Mouse (Mus musculus) frontal cortex, adult (tissue): ENCODE measurements at regions not wholly inside any gene's neighbourhood (a gene's known extent, or its start where the extent isn't known, plus 50 kb on each side); places are given as distances from the start of the nearest gene placed in this dataset.

Source experiments
- ATAC-seq: cut with Nextera tagmentation; 2 replicates; pipeline ENCODE4 v1.9.2; 2017; ENCODE audit warnings: mild to moderate bottlenecking, moderate library complexity, mixed read lengths; ENCODE audit not compliant: low TSS enrichment

DNA sequence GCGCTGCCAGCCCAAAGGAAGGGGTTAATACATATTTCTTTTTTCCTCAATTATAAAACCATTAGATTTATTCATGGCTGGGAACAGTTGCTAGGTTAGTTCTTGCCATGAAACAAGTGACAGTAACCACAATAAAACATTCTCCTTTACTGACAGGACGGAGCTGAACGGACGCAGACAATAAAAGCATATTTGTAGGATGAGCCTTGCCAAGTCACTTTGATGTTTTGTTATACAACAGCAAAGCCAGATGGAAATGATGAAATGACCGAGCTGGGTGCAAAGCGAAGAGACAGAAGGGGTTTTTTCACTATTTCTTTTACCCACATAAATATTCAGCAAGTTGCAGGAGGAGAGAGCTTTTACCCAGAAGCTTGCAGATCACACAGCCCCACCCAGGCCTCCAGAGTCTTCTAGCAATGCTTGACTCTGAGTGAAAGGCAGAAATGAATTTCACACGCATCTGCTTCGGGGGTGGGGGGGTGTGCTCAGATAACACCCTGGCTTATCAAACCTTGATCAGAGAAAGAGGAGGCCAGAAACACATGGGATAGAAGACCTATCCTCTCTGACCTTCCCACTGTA lies 395.3 kb downstream of the Mtx2 start:
- peak; percentile 59 for ATAC-seq

DNA sequence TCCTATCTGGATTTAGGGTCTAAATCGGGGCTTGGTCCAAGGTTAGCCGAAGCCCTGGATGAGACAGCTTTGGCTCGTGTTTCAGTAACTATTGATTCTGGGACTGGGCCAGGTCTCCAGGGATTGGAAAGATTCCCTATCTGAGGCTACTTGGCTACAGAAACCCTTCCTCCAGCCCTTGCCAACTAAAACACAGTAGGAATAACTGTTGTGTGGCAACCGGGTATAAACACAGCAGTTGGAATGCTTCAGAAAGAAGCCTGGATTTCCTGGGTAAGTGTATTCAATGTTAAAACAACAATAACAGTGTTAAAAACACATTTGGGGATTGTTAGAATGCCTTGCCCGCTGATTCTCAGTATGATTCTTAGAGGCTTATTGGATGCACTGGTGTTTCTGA lies 398.8 kb downstream of the Mtx2 start:
- no peak for ATAC-seq

DNA sequence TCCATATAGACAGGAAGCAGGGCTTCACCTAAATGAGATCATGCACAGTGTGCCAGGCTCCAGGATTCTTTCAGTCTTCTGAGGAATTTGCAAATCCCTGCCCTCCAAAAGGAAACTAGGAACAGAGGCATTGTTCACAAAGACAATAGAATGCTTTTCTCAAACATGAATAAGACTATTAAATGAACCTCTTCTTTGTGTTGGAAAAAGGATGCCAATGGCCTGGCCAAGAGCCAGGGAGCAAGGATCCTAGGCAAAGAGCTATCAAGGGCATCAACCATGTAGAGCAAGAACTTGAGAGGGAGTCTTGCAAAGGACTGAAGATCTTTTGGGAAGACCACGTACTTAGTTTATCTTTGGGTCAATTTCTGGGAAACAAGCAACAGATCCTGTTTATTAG lies 415.4 kb downstream of the Mtx2 start:
- ATAC-seq = no peak

DNA sequence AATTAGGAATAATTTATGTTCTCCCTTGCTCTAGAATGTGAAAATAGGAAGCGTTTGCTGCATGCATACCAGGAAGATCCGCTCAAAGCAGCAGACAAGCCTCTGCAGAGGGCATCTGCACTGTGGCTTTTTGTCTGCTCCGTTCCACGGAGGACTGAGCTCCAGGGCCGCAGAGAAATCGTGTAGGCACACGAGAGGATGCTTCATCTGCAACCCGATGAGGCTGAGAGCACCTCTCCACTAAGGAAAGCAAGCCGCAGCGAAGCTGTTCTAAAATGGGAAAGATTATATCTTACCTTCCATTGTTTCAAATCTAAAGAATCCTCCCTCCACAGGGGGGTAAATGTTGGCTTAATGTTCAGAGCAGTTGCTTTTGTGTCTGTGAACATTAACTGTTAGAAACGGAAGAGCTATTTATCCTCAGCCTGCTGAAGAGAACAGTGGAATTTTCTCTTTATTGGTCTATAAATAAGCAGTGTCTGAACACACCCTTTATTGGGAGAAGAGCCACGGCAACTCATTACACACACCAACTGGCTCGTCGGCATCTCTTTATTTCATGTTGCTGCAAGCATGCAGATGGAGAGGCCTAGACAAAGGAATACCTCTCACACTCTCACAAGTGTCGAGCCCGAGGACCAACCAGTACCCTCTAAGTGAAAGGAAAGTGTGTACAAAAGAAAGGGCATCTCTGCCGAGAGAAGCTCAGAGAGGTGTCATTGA lies 414.6 kb upstream of the Hnrnpa3 start:
- ATAC-seq = peak; percentile 68

DNA sequence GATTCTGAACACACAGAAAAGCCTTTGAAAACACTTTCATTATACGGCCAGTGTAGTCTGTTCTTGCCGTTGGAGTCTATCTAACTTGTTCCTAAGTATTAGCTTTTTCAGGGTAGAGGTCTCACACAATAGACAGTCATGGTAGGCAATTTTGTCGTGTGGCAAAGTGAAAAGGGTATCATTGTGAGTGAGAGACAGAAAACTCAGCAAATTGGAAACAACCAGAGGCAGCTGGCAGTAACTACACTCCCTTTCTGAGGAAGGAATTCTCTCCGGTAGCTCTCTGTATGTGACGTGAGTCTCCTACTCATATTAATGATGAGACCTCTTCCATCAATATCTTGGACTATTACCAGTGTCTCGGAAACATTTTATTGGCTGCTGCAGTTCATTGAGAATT lies 413.8 kb upstream of the Hnrnpa3 start:
- ATAC-seq = no peak

DNA sequence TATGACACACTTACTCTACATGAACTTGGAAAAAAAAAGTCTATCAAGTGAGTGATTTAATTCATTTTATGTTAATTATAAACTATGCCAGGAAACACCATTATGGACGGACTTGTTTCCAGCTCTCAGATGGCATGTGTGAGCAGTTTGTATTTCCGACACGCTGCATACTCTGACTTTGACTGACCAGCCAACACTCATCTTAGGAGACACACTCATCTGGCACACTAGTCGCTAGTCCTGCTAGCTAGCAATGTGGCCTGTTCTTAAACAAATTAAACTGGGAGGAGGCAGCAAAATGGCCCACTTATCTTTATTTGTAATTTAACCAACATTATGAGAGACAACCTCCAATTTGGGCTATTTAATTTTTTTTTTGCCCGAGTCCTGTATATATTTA lies 413.4 kb upstream of the Hnrnpa3 start:
- no peak for ATAC-seq

DNA sequence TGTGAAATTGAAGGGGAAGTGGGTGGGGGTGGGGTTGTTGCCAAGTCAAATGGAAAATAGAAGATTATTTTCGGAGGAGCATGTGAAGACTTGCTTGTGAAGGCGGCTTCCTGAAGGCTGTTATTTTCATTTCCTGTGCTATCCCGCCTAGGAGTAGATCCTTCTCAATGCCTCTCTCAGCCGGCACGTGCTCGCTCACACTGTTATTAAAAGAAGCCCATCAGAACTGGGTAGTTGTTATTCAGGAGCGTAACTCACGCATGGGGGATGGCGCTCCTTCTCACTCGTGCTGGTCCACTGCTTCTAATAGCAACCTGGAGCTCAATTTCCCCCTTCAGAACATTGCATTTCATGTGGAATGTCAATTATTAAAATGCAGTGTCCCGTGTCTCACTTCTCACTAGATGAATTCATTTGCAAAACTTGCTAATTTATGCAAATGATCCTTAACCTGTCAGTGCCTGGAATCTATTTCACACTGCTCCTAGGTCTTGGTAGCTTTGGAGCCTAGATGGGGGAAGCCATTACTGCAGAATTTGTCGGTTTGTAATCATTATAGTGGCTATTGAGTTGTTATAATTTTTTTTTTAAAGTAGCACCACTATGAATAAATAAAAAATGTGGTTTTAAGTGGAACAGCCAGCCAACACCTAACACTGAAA lies 412.8 kb upstream of the Hnrnpa3 start:
- peak; percentile 32; the same call in 1 of the 2 replicates for ATAC-seq

DNA sequence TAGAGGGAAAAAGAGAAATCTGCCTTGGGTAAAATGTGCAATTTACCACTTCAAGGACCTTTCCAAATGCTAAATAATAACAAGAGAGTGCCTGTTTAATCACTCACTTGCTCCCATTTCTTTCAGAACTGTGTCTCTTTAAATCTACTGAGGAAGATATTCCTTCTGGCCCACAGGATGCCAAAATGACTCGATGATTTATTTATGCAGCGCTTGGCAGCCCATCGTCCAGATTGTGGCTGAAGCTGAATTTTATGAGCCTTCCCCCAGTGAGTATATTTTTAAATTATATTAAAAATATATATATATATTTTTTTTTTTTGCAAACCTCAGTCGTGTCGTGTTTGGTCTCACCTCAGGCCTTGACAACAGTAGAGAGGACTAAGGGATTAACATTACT lies 410.8 kb upstream of the Hnrnpa3 start:
- ATAC-seq = no peak

DNA sequence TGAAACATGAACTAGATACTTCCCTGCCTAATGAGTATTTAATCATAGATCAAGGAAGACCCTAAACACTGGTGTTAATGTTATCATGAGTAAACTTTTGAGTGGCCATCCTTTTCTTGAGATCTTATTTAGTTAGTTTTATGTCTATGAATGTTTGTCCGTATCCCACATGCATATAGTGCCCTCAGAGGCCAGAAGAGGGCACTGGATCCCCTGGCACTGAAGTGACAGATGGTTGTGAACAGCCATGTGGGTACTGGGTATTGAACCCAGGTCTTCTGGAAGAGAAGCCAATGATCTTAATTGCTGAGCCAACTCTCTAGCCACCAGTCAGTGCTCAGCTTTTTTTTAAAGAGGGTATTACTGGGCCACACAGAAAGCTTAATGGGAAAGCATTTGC lies 408.6 kb upstream of the Hnrnpa3 start:
- no peak for ATAC-seq

DNA sequence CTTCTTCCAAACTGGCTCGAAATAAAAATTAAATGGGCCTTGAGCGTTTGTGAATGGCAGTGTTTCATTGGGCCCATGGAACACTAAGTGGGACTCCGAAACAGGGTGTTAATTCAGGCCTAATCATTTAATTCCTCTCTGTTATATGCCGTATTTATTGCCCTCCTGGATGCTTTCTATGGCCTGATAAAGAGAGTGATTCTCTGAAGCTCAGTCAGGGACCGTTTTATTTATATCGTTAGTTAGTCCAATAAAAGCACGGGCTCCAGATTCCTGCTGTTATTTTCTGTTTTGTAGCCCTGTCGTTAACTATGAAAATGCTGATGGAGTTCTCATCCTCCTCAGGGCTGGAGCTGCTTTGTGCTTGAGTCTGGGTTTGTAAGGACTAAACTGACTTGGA lies 406.2 kb upstream of the Hnrnpa3 start:
- no peak for ATAC-seq

DNA sequence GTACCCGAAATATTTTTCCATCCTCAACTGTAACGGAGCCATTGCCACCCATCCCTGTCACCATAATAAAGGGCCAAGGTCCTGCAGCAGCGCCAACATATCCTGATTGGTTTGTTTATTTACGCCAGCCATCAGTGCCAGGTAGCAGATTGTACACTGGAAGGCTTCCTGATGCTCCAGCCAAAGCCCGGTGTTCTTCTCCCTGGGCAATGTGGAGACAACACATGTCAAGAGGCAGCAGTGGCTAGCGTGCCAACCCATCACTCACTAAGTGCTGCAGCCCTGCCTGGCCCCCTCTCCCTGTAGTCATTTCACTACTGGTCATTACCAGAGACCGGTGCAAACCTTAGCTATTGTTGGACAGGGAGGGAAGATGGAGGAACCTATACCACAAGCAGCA lies 393.8 kb upstream of the Hnrnpa3 start:
- ATAC-seq = no peak

DNA sequence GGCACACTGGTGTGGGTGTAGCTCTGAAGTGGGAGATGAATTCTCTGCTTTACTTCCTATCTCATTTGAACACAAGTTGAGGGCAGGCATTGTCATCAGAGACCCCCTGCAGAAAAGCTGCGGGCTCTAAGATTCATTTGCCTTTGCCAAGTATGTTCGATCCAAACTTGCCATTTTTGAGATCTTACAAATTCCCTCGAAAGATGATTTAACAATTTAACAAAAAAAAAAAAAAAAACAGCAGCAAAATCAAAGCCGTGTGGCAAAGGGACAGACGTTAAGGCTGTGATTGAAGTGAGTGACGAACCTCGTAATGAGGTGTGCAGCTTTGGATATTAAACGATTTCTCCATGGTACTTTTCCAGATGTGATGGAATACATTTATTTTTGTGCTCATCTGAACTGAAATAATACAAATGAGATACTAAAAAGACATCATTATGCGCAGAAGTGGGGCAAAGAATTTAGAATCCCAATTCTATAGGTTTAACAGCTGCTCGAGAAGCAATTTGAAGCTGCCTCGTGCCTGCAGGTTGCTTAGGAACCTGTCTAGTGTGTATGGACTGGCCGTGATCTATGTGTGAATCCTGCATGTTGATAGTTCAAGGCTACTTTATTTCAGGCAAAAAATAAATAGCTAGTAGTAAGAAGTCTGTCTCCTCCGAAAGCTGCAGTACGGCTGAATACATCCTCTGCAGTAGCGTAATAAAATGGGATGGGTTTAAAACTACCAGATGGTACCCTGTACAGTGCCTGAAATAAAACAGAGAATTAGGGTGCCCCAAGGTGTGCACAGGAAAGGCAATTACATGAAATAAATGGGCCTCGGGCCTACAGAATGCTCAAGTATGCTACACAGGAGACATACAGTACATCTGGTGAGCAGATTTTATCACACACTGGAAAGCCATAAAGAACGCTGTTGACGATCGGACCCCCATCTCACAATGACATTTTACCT lies 393.0 kb upstream of the Hnrnpa3 start:
- ATAC-seq = no peak

DNA sequence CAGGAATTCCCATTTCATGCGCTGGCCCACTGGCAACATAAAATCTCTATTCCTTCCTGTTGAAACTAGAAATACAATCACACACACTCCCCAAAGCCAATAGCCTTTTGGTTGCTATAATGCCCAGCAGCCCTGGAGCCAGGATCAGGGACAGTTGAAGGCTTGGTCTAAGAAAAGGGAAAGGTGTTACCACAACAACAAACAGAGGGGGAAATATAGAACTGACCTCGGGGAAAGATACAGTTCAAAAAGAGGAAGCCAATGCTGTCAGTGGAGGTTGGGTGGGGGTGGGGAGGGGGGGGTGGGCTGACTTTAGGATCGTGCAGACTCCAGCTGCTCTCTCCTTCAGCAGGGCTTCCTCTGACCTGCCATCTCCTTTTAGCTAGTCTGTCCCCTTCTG lies 391.1 kb upstream of the Hnrnpa3 start:
- ATAC-seq = no peak

DNA sequence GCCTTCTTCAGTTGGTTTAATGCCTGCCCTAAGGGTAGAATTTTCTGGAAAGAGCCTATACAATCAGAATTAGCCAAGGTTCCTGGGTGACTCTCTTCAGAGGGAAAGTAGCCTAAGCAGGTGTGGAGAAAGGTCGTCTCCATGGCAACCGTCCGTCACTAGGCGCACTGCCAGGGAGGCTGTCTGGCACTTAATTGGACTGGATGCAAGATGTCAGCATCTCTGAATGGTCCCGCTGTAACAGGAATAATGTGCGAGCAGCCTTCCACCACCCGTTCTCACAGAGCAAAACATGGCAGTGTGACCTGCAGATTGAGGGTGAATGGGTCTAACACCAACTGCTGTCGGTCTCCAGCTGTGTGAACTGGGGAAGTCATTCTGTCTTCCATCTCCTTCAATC lies 389.6 kb upstream of the Hnrnpa3 start:
- no peak for ATAC-seq

DNA sequence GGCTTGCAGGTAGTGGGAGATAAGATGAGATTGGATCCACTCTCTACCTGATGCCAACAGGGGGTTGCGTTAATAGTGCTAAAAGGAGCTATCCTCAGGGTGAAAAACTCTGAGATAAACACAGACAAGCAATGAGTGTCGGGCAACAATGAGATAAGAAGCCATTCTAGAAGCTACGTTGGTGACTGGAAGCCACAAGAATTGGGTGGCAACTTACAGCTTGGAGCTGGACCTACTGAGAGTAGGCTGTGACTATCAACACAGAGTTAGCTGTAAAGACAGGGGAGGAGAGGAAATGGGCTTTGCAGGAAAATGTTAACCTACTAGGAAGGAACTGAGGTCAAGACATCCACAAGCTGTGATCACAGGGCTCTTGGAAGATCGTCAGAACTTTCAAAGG lies 388.9 kb upstream of the Hnrnpa3 start:
- ATAC-seq = no peak

DNA sequence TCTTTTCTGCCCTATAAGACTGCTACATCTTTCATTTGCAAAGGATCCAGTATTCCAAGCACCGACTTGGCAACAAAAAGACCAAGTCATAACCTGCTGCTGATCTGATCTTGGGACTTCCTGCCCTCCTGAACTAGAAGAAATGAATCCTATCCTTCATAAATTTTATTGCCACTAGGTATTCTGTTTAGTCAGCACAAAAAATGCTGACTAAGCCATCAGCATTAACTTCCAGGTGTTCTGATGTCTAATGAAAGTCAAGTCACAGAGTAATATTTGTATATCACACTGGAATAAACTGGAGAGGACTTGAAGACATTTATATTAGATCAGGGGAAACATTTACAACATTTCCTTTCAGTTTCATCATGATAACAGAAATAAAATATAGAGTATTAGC lies 371.2 kb upstream of the Hnrnpa3 start:
- no peak for ATAC-seq

DNA sequence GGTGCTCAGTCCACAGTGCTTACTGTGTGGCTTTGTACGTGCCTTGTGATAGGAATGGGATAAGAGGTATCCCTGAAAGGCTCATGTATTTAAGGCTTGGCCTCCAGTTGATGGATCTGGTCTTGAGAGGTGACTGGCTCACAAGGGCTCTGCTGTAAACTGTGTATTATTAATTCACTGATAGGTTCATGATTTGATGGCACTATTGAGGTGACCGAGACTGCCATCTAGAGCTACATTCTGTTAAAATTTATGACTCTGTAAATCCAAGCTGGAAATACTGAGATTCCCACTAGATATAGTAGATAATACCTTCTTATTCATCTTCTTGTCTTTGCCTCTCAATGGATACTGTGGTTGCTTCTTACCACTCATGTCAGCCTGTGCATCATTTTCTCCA lies 367.4 kb upstream of the Hnrnpa3 start:
- no peak for ATAC-seq

DNA sequence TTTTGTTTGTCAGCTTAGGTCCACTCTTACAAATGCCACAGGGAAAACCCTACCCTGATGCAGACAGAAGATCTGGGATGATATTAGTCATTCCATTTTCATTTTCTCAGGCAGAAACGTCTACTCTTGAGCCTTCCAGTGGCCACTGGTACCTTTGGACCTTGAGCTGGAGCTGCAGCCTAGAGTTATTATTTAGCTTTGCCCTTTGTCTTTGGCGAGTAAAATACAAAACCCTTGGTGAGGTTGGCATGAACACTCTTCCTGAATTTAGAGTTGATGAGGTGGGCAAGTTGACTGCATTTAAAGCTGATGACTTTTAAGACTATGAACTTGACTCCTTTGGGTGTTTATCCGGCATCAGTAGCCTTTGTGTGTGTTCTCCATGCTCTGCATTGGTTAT lies 352.2 kb upstream of the Hnrnpa3 start:
- no peak for ATAC-seq

DNA sequence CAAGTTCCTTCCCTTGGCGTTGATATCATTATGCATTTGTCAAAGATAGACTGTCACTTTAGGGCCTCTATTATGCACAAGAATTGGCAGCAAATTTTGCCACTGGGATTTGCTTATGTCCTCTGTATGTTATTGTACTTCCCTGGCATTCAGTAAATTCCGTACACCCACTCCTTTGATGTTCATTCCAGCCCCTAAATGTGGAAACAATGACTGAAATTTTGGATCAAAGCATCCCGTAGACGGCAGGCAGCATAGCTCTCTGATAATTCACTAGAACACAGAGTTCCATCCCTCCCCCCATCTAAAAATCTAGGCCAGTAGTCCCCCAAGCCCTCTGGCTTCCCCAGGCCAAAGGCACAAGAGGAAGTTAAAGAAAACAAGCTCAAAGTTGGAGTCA lies 347.9 kb upstream of the Hnrnpa3 start:
- no peak for ATAC-seq

DNA sequence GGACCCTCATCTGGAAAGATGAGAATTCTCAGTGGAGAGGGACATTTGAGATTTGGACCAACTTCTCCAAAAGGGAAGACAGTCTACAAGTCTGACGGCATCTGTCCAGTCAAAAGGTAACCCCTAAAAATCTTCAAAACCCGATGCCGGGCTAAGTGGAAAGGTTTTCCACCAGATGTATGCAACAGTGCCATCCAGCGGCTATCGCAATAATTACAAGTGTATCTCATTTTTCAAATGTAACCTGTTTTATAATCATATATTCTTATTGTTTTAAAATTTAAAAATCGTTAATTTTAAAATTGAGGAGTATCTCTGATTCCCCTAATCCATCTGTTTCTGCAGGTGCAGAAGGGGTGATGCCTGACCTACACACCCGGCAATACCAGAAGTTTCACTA lies 346.8 kb upstream of the Hnrnpa3 start:
- no peak for ATAC-seq

DNA sequence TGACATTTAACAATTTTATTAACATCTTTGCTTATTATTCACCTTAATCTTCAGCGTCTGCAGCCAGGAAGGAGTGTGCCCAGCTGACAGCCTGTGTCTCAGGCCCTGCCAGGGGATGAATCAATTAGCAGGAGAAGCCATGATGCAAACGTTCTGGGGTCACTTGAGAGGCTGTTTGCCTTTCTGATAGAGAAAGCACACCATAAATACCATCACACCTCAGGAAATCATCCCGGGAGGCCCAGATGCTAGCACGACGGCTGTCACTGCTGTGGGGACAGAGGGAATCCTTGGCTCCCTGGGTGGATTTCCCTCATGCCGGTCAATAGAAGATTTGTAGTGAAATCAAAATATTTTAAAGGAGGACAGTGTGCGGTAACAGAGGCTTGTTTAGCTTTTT lies 343.7 kb upstream of the Hnrnpa3 start:
- ATAC-seq = no peak

DNA sequence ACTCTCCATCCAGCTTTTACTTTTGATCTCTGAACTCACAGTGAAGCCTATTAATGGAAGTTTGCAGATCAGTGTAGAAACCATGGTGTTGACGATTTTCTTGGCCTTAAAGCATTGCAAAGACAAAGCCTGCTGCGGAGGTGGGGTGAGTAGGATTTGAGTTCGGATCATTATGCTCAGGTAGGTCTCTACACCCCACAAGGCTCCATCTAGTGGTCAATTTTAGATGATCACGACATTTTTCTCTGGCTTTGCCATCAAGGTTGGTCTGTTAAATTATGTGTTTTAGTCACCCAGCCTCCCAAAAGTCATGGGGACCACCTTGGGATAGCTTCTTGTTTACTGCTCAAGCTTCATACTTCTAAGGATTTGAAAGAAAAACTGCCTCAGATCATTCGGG lies 340.9 kb upstream of the Hnrnpa3 start:
- ATAC-seq = no peak
